Mouse (Mus musculus) E14TG2a.4 (cell line): ENCODE results near the gene Nuak2.
A peak's percentile ranks its signal among the peaks of the same experiment; 100 is the strongest.
"Not testable (repeated sequence)": the region's sequence is repeated elsewhere in the genome, so short reads cannot be mapped to it uniquely, and the experiment has no call there.

Source experiments
- H3K27me3 ChIP-seq: 2 replicates; pipeline ENCODE4 v1.6.1; 2014; ENCODE audit warnings: low read length, control low read depth; ENCODE audit not compliant: insufficient read depth
- H3K36me3 ChIP-seq: 2 replicates; pipeline ENCODE4 v1.6.1; 2014; ENCODE audit warnings: low read length, control low read depth; ENCODE audit not compliant: insufficient read depth
- H3K4me1 ChIP-seq: replicated peaks from 2 replicates; pipeline ENCODE4 v1.6.1; 2014; ENCODE audit warnings: low read depth, low read length, control low read depth
- H3K4me3 ChIP-seq: replicated peaks from 2 replicates; pipeline ENCODE4 v1.5.1; 2014; ENCODE audit warnings: mild to moderate bottlenecking, low read length
- H3K9me3 ChIP-seq: 2 replicates; pipeline ENCODE4 v1.6.1; 2014; ENCODE audit warnings: low read length, control low read depth
- CTCF ChIP-seq: conservative IDR thresholded peaks from 2 replicates; pipeline ENCODE4 v1.5.1; 2014; ENCODE audit warnings: low read length
- NANOG ChIP-seq: IDR thresholded peaks from 2 replicates; pipeline ENCODE4 v1.6.1; 2014; ENCODE audit warnings: borderline replicate concordance, low read length, mixed read lengths
- POU5F1 ChIP-seq: IDR thresholded peaks from 2 replicates; pipeline ENCODE4 v1.6.1; 2014; ENCODE audit warnings: low read length, borderline replicate concordance

Nuak2 gene

DNA sequence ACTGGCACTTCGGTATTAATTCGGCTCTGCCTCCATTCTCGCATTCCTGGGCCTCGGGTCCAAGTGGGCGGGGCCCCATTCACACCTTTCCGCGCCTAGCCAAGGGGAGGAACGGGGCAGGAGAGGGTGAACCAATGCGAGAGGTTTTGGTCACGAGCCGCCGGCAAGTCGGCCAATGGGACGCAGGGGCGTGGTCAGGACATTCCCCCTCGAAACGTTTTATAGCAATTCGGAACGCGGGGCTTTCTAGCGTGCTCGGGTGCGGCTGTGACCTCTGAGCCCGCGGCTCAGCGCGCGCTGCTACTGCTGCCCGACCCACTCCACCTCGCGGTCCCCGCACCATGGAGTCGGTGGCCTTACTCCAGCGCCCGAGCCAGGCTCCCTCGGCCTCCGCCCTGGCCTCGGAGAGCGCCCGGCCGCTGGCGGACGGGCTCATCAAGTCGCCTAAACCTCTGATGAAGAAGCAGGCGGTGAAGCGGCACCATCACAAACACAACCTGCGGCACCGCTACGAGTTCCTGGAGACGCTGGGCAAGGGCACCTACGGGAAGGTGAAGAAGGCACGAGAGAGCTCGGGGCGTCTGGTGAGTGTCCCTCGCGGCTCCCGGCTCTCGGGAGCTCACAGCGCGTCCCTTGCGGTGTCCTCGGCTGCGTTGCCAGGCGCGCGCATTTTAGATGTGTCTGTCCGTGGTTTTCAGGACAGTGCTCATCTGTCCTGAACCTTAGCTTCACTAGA is at the start of gene Nuak2:
Nuak2 (plus strand) TSS at position 238 of the 736 bp plus-strand sequence.
- Histone ChIP-seq H3K4me3 (peak within 1 kb of the TSS; percentile 84), H3K27me3 (peaks cover 52% of the 10 kb centered on the region), H3K4me1 (peaks cover 52% of the 10 kb centered on the region), H3K36me3 (peaks cover 29% of the 10 kb centered on the region), H3K9me3 (no peaks in the 10 kb centered on the region)
- TF ChIP-seq CTCF (no peak), NANOG (no peak), POU5F1 (no peak)

- TF ChIP-seq NANOG (no peak), POU5F1 (no peak), CTCF (no peak)
- no peaks in the 10 kb centered on the region for H3K27me3 ChIP-seq
- H3K9me3 ChIP-seq = no peaks in the 10 kb centered on the region
- H3K4me3 ChIP-seq = peak overlapping the region; percentile 27
- peaks cover 95% of the 10 kb centered on the region for H3K4me1 ChIP-seq
- H3K36me3 ChIP-seq = no peaks in the 10 kb centered on the region
Observed at GRCm38 (mm10) chr1:132266791-132267557, 49.0 kb upstream of the Nuak2 start.

DNA sequence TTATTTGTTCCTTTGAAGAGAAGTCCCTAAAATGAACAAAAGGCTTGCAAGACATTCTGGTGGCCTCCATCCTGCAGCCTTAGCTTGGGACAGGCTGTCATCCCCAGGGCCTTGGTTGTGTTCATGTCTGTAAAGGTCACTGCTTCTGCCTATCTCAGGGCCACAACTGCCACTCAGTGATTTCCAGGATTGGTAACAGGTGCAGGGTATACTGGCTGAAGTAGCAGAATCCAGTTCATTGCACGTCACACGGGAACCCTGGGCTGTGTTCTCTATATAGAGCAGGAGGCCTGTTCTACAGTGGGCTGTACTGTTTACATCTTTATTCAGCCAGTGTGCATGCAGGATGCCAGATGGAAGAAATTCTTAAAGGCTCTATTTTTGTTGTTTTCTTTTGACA is 48.0 kb upstream of the Nuak2 start:
- TF ChIP-seq NANOG (no peak), CTCF (no peak), POU5F1 (no peak)
- H3K9me3 ChIP-seq = no peaks in the 10 kb centered on the region
- H3K36me3 ChIP-seq = peaks cover 2% of the 10 kb centered on the region; the same call in 1 of the 2 replicates
- peak overlapping the region; percentile 24 for H3K4me3 ChIP-seq
- peaks cover 95% of the 10 kb centered on the region for H3K4me1 ChIP-seq
- H3K27me3 ChIP-seq = no peaks in the 10 kb centered on the region

DNA sequence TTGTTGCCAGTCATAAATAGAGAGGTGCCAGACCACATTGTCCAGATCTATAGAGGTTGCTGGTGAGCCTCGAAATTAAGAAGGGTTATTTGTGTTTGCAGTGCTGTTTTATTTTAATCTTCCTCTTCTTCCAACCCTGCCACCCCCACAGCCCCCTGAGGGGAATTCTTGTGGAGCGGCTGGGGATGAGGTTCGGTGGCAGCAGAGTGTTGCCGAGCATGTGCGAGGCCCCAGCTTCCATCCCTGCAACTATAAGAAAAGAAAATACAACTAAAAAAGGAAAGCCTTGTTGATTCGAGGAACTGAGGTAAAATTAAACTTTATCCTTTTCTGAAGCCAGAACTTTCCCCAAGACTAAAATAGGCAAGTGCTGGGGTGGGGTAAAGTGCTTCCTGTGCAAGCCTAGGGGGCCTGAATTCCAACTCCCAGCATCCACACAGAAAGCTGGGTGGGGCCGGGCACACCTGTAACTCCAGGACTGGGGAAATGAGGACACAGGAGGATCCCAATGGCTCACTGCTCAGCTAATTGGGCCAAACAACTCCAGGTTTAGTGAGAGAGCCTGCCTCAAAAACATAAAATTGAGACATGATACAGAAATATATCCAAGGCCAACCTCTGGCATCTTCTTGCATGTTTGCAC is 47.4 kb upstream of the Nuak2 start:
- no peak for TF ChIP-seq NANOG
- TF ChIP-seq POU5F1 = no peak
- TF ChIP-seq CTCF = no peak
- Histone ChIP-seq H3K4me1 (peaks cover 91% of the 10 kb centered on the region), H3K9me3 (no peaks in the 10 kb centered on the region), H3K27me3 (no peaks in the 10 kb centered on the region), H3K36me3 (peaks cover 7% of the 10 kb centered on the region), H3K4me3 (peak overlapping the region; percentile 24)

DNA sequence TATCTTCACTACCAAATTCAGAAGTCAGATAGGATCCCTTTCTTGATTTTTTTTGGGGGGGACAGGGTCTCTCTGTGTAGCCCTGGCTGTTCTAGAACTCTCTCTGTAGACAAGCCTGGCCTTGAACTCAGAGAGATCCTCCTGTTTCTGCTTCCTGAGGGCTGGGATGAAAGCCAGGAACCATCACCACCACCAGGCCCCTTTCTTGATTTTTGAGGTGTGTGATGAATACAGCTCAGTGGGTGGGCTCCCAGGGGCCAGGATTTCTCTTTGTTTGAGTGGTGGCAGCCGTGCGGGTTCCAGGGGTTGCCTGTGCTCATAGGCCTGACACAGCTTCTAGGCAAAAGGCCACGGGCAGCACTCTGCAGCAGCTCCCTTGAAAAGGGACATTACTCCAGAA is 44.7 kb upstream of the Nuak2 start:
- TF ChIP-seq CTCF (no peak), NANOG (peak; percentile 64; the same call in 1 of the 2 replicates), POU5F1 (no peak)
- Histone ChIP-seq H3K27me3 (no peaks in the 10 kb centered on the region), H3K36me3 (peaks cover 17% of the 10 kb centered on the region), H3K4me3 (no peak overlapping the region), H3K4me1 (peaks cover 78% of the 10 kb centered on the region), H3K9me3 (no peaks in the 10 kb centered on the region)

GRCm38 (mm10) chr1:132276694-132277093 is 39.2 kb upstream of the Nuak2 start:
- no peaks in the 10 kb centered on the region for H3K27me3 ChIP-seq
- no peak for TF ChIP-seq NANOG
- no peak for TF ChIP-seq CTCF
- TF ChIP-seq POU5F1 = no peak
- no peak overlapping the region for H3K4me3 ChIP-seq

GRCm38 (mm10) chr1:132277124-132277523 is 38.8 kb upstream of the Nuak2 start:
- Histone ChIP-seq H3K4me1 (peaks cover 79% of the 10 kb centered on the region), H3K9me3 (no peaks in the 10 kb centered on the region)

More at GRCm38 (mm10) chr1:132276694-132277093, 39.2 kb upstream of the Nuak2 start:
- Histone ChIP-seq H3K36me3 (peaks cover 17% of the 10 kb centered on the region), H3K4me1 (peaks cover 79% of the 10 kb centered on the region), H3K9me3 (no peaks in the 10 kb centered on the region)

GRCm38 (mm10) chr1:132280636-132281035 is 35.3 kb upstream of the Nuak2 start:
- H3K36me3 ChIP-seq, H3K27me3 ChIP-seq, H3K9me3 ChIP-seq: not testable (repeated sequence)
- Histone ChIP-seq H3K4me3 (peak overlapping the region; percentile 39), H3K4me1 (peaks cover 98% of the 10 kb centered on the region)
- peak; percentile 26; the same call in 1 of the 2 replicates for TF ChIP-seq NANOG

More at GRCm38 (mm10) chr1:132277124-132277523, 38.8 kb upstream of the Nuak2 start:
- no peak for TF ChIP-seq POU5F1
- no peak for TF ChIP-seq CTCF
- TF ChIP-seq NANOG = no peak
- Histone ChIP-seq H3K36me3 (peaks cover 17% of the 10 kb centered on the region), H3K4me3 (no peak overlapping the region), H3K27me3 (no peaks in the 10 kb centered on the region)
